Mouse (Mus musculus): ENCODE measurements around the gene Rnf208.
"Not testable (repeated sequence)": the region's sequence is repeated elsewhere in the genome, so short reads cannot be mapped to it uniquely, and the experiment has no call there.

Rnf208 gene

GRCm38 (mm10) chr2:25252331-25252730 lies 10.3 kb downstream of the Rnf208 start:
- peak; percentile 45 for DNase-seq

- DNase-seq: peak; percentile 87
Measured at GRCm38 (mm10) chr2:25255284-25255779, 13.3 kb downstream of the Rnf208 start, which contains the start of gene Tmem203. TSS of gene Tmem203 (plus strand) at chr2:25255439.

GRCm38 (mm10) chr2:25256443-25257109 lies 14.5 kb downstream of the Rnf208 start:
- peak; percentile 73 for DNase-seq

GRCm38 (mm10) chr2:25257250-25257649 lies 15.2 kb downstream of the Rnf208 start:
- not testable (repeated sequence) for DNase-seq

- DNase-seq: peak; percentile 25
Measured at GRCm38 (mm10) chr2:25258887-25259286, 16.8 kb downstream of the Rnf208 start.

- DNase-seq: no peak
Measured at GRCm38 (mm10) chr2:25261870-25262269, 19.8 kb downstream of the Rnf208 start.

- peak; percentile 94 for DNase-seq
Measured at GRCm38 (mm10) chr2:25262291-25262767, 20.3 kb downstream of the Rnf208 start, which contains the start of gene Tprn. TSS of gene Tprn (plus strand) at chr2:25262618.

- peak; percentile 61 for DNase-seq
Measured at GRCm38 (mm10) chr2:25262795-25263622, 21.0 kb downstream of the Rnf208 start.

- no peak for DNase-seq
Measured at GRCm38 (mm10) chr2:25263623-25264285, 21.7 kb downstream of the Rnf208 start.

GRCm38 (mm10) chr2:25264286-25264660 lies 22.2 kb downstream of the Rnf208 start:
- no peak for DNase-seq

GRCm38 (mm10) chr2:25264851-25265250 lies 22.8 kb downstream of the Rnf208 start:
- DNase-seq: no peak

- DNase-seq: no peak
Measured at GRCm38 (mm10) chr2:25265897-25266656, 24.0 kb downstream of the Rnf208 start.

GRCm38 (mm10) chr2:25266720-25267119 lies 24.7 kb downstream of the Rnf208 start:
- DNase-seq: no peak

- DNase-seq: no peak
Measured at GRCm38 (mm10) chr2:25267241-25267640, 25.2 kb downstream of the Rnf208 start.

GRCm38 (mm10) chr2:25267746-25268309 lies 25.8 kb downstream of the Rnf208 start:
- DNase-seq: no peak

GRCm38 (mm10) chr2:25271827-25272511 lies 29.9 kb downstream of the Rnf208 start, which contains the start of the genes Ssna1 and Anapc2:
TSS of gene Ssna1 (minus strand) at chr2:25272438.
TSS of gene Anapc2 (plus strand) at chr2:25272478.
- DNase-seq: peak; percentile 97

GRCm38 (mm10) chr2:25272515-25272914 lies 30.5 kb downstream of the Rnf208 start:
- no peak for DNase-seq

GRCm38 (mm10) chr2:25273010-25273409 lies 31.0 kb downstream of the Rnf208 start:
- no peak for DNase-seq

- peak; percentile 68 for DNase-seq
Measured at GRCm38 (mm10) chr2:25278928-25279882, 37.1 kb downstream of the Rnf208 start.

GRCm38 (mm10) chr2:25285551-25285950 lies 43.5 kb downstream of the Rnf208 start:
- DNase-seq: no peak
